Mouse (Mus musculus): ENCODE results near the gene Bbs1.
"Not testable (repeated sequence)": the region's sequence is repeated elsewhere in the genome, so short reads cannot be mapped to it uniquely, and the experiment has no call there.

The Bbs1 gene

GRCm38 (mm10) chr19:4883961-4884360 is 22.5 kb downstream of the Bbs1 start:
- DNase-seq (ENCODE audit: low spot score) = no peak

- DNase-seq (ENCODE audit: low spot score) = no peak
Measured at GRCm38 (mm10) chr19:4879324-4879703, 27.1 kb downstream of the Bbs1 start.

GRCm38 (mm10) chr19:4878405-4879323 is 27.8 kb downstream of the Bbs1 start, which contains the start of gene Zdhhc24:
TSS of gene Zdhhc24 (plus strand) at chr19:4878668.
- DNase-seq (ENCODE audit: low spot score) = peak; percentile 97

- DNase-seq (ENCODE audit: low spot score) = peak; percentile 56
Measured at GRCm38 (mm10) chr19:4877785-4878184, 28.6 kb downstream of the Bbs1 start, which contains the start of gene Actn3. TSS of gene Actn3 (minus strand) at chr19:4877909.

- DNase-seq (ENCODE audit: low spot score) = no peak
Measured at GRCm38 (mm10) chr19:4876755-4877154, 29.7 kb downstream of the Bbs1 start.

- DNase-seq (ENCODE audit: low spot score) = no peak
Measured at GRCm38 (mm10) chr19:4876241-4876640, 30.2 kb downstream of the Bbs1 start.

- not testable (repeated sequence) for DNase-seq (ENCODE audit: low spot score)
Measured at GRCm38 (mm10) chr19:4874613-4875012, 31.8 kb downstream of the Bbs1 start.

- no peak for DNase-seq (ENCODE audit: low spot score)
Measured at GRCm38 (mm10) chr19:4865147-4865546, 41.3 kb downstream of the Bbs1 start.

- DNase-seq (ENCODE audit: low spot score) = no peak
Measured at GRCm38 (mm10) chr19:4863048-4863447, 43.4 kb downstream of the Bbs1 start.

- DNase-seq (ENCODE audit: low spot score) = no peak
Measured at GRCm38 (mm10) chr19:4859081-4859480, 47.3 kb downstream of the Bbs1 start.

GRCm38 (mm10) chr19:4855951-4856350 is 50.5 kb downstream of the Bbs1 start:
- DNase-seq (ENCODE audit: low spot score) = no peak

GRCm38 (mm10) chr19:4855470-4855820 is 51.0 kb downstream of the Bbs1 start:
- no peak for DNase-seq (ENCODE audit: low spot score)

GRCm38 (mm10) chr19:4854552-4855469 is 51.6 kb downstream of the Bbs1 start, which contains the start of gene Ctsf:
TSS of gene Ctsf (plus strand) at chr19:4855130.
- peak; percentile 92 for DNase-seq (ENCODE audit: low spot score)

GRCm38 (mm10) chr19:4850281-4850680 is 56.1 kb downstream of the Bbs1 start:
- DNase-seq (ENCODE audit: low spot score) = no peak

- DNase-seq (ENCODE audit: low spot score) = no peak
Measured at GRCm38 (mm10) chr19:4849800-4850199, 56.6 kb downstream of the Bbs1 start.

GRCm38 (mm10) chr19:4847490-4847889 is 58.9 kb downstream of the Bbs1 start:
- peak; percentile 35 for DNase-seq (ENCODE audit: low spot score)

- DNase-seq (ENCODE audit: low spot score) = no peak
Measured at GRCm38 (mm10) chr19:4845846-4846245, 60.6 kb downstream of the Bbs1 start.

GRCm38 (mm10) chr19:4842611-4843010 is 63.8 kb downstream of the Bbs1 start:
- DNase-seq (ENCODE audit: low spot score) = no peak

- no peak for DNase-seq (ENCODE audit: low spot score)
Measured at GRCm38 (mm10) chr19:4840848-4841247, 65.6 kb downstream of the Bbs1 start.

GRCm38 (mm10) chr19:4839149-4839548 is 67.3 kb downstream of the Bbs1 start, which contains the start of the genes Ccs and Ccdc87:
TSS of gene Ccs (minus strand) at chr19:4839332.
TSS of gene Ccdc87 (plus strand) at chr19:4839366.
- peak; percentile 97 for DNase-seq (ENCODE audit: low spot score)

- DNase-seq (ENCODE audit: low spot score) = no peak
Measured at GRCm38 (mm10) chr19:4838526-4839140, 67.8 kb downstream of the Bbs1 start.

GRCm38 (mm10) chr19:4837049-4837448 is 69.4 kb downstream of the Bbs1 start:
- no peak for DNase-seq (ENCODE audit: low spot score)

All from embryo, embryonic 10.5 days (tissue).